Mouse (Mus musculus): Measurements from ENCODE around the gene Bmp4.

DNA sequence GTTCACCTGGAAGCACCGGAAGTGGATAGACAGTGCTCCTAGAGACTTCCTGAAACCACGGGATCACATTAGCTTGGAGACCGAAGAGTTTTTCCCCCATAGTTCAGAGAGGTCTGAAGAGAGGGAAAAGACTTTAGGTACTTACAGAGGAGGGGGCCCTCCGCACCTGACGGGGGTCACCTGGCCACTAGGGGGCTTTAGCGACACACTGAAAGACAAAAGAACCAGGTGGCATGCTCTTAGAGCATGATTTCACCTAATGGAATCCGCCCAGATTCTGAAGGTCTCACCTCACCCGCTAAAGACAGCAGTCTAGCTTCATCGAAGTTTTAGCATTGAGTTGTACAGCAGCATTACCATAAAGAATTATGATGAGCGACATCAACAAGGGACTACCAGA is 27.3 kb downstream of the Bmp4 start:
- TF ChIP-seq MYOD1 (IDR thresholded peaks at IDR 0.05; ENCODE audit: control insufficient read depth in 1 of 3, insufficient read length in 2 of 3, low read depth in 2 of 3) (no peak), POLR2A (IDR thresholded peaks at IDR 0.05; ENCODE audit: insufficient read length, low read depth) (no peak), E2F4 (IDR thresholded peaks at IDR 0.05; ENCODE audit: insufficient read depth) (no peak), CEBPB (IDR thresholded peaks at IDR 0.05; ENCODE audit: insufficient read depth, poor library complexity, severe bottlenecking) (no peak), TCF12 (IDR thresholded peaks at IDR 0.05; ENCODE audit: insufficient read depth, poor library complexity, severe bottlenecking) (no peak), MAX (IDR thresholded peaks at IDR 0.05; ENCODE audit: low read depth) (no peak), MYOG (IDR thresholded peaks at IDR 0.05; ENCODE audit: control insufficient read depth in 1 of 3, insufficient read depth in 1 of 3, insufficient read length in 2 of 3, low read depth in 2 of 3) (no peak), USF1 (IDR thresholded peaks at IDR 0.05; ENCODE audit: low read depth) (no peak), REST (IDR thresholded peaks at IDR 0.05; ENCODE audit: insufficient read depth, insufficient read length) (no peak), POLR2AphosphoS2 (IDR thresholded peaks at IDR 0.05; ENCODE audit: insufficient read length, low read depth) (no peak), SRF (IDR thresholded peaks at IDR 0.05; ENCODE audit: control insufficient read depth, insufficient read length, low read depth) (no peak), TCF3 (IDR thresholded peaks at IDR 0.05; ENCODE audit: insufficient read length, low read depth) (no peak)
